Mouse (Mus musculus): ENCODE results near the gene Kalrn.

Gene Kalrn

DNA sequence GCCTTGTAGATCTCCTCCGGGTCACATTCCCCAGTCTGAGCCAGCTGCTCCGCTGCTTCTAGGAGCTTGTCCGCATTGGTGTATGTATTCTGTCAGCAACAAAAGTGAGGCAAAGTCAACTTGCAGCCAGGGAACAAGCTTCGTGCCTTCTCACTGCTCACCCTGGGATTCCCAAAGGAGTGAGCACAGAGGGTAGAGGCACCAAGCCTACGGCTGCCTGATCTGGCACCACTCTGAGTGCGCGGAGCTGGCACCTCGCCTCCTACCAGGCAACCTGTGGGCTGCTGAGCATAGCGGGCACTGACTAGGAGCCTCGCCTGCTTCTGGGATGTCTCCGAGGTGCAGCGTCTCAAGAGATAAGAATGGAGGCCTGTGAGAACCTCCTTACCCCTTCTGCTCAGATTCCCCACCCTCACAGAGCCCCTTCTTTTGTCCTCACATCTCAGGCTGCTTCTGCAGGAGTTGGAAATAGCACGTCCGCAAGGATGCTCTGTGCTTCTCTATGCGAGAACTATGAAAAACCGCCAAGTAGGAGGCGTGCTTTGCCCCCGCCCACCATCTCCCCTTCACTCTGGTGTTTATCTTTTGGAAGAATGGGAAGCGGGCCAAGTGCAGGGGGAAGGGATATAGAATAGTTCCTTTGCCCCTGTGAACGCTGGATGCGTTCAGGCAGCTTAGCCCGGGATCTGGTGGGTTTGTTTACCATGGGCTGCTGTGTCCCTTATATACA lies 310.4 kb downstream of the Kalrn start:
- in situ Hi-C loops (cut with MboI; ENCODE audit: low pct_unique_long_range_greater_than_20kb in 1 of 2, low sequenced_read_pairs in 2 of 2, unreplicated experiment in 1 of 2) = no loop called here

DNA sequence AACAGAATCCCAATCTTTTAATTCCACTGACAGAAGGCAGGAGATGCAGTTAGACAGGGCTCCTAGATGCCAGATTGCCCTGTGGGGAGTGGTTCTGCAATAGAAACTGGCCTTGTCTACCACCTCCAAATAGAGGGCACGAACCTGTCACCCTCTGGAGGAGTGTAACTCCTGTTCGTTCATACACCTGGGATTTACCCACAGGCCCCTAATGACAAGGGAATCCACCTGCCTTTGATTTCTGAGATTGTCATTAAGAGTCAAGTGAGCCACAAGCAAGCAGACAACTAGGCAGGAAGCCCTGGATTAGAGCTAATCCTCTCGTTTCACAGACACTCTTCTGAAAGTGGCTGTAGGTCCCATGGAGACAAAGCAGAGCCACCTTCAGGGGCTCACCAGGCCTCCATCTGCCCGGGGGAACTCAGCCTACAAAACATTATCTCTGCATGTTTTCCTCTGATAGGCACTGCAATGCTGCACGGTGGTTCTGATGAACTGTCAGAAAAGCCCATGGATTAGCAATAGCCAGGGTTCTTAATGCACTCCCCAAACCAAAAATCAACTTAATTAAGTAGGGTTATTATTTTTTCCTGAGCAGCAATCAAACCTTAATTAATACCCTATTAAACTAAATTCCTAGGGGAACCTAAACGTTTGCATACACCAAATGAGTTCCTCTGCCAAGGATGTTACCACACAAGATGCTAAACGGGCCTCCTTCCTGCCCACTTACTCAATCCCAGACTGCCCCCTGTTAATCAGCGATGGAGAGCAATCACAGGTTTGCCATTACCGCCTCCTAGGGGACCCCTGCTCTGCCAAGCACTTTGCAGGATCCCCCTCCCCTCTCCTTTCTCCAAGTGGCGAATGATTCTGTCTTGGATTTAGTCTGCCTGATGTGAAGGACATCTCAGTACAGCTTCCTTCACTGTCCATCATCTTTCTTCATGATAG lies 312.1 kb downstream of the Kalrn start:
- in situ Hi-C loops (cut with MboI; ENCODE audit: low pct_unique_long_range_greater_than_20kb in 1 of 2, low sequenced_read_pairs in 2 of 2, unreplicated experiment in 1 of 2) = no loop called here

DNA sequence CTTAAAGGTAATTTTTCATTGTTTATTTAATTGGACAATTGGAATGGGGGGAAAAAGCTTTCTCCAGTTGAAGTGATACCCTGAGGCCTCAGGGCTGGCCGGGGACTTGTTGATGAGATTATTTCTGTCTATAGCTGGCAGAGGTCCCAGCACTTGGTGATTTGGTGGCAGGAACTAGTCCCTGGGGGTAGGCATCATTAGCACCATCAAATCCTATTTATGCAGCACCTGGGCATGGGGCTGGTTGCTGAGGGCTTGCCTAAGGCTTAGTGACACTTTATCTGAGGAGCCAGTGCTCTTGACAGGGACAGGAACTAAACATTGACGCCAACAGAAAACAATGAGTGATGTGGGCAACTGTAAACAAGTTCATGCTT lies 318.7 kb downstream of the Kalrn start:
- in situ Hi-C loops (cut with MboI; ENCODE audit: low pct_unique_long_range_greater_than_20kb in 1 of 2, low sequenced_read_pairs in 2 of 2, unreplicated experiment in 1 of 2) = no loop called here

DNA sequence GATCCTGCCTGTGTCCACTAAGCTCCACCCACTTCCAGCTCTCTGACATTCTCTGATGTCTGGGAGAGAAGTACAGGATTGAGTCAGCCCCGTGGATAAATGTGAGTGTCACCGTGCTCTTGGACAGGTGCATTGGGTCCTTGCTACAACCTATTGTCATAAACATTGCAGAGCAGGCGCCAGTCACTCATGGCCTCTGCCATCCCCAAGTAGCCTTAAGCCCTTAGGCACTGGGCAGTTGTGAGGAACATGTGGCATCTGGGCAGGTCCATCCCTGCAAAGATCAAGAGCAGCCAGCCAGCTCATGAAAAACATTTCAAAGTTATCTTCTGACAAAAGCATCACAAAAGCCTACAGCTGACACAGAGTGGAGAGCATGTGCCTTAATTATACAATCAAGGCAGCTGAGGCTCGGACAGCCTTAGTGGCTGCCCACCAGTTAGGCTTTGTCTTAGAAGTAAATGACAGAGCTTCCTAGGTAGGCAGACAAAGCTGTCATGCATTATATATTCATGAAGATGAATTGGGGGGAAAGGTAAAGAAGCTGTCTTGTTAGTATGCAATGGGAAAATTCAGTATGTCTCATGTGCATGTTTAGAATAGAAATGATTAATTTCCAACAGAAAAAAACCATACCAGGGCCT lies 319.2 kb downstream of the Kalrn start:
- in situ Hi-C loops (cut with MboI; ENCODE audit: low pct_unique_long_range_greater_than_20kb in 1 of 2, low sequenced_read_pairs in 2 of 2, unreplicated experiment in 1 of 2) = no loop called here

DNA sequence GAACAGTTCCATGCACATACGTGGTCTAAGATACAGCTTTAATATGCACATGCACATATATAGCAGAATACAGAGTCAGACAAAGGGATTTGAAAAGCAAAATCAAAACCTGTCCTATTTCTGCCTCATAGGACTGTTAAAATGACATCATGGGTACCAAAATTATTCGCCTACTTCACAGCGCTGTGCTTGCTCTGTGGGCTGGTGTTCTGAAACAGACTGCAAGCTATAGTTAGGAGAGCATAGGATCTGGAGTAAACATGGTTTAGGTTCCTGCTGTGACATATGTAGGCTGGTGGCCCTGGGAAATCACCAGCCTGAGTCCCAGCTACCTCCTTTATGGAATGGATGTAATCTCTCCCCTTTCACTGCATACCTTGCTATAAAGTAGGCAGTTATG lies 320.7 kb downstream of the Kalrn start:
- in situ Hi-C loops (cut with MboI; ENCODE audit: low pct_unique_long_range_greater_than_20kb in 1 of 2, low sequenced_read_pairs in 2 of 2, unreplicated experiment in 1 of 2) = no loop called here

DNA sequence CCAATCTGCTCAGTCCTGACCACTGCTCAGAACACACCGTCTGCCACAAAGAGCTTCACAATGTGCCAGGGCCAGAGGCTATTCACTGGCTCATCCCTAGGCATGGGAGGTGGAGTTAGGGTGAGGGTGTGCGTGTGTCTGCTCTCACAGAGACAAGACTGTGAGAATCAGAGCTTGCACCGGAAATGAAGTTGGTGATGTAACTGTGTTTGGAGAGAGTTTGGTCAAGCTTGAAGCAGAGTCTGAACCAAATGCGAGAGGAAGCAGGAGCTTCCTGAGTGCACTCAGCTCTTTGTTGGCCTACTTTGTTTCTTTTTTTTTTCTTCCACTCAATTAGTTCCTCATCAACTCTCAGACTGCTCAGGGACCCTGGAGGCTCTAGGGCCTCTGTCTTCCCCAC lies 325.1 kb downstream of the Kalrn start:
- in situ Hi-C loops (cut with MboI; ENCODE audit: low pct_unique_long_range_greater_than_20kb in 1 of 2, low sequenced_read_pairs in 2 of 2, unreplicated experiment in 1 of 2) = no loop called here

DNA sequence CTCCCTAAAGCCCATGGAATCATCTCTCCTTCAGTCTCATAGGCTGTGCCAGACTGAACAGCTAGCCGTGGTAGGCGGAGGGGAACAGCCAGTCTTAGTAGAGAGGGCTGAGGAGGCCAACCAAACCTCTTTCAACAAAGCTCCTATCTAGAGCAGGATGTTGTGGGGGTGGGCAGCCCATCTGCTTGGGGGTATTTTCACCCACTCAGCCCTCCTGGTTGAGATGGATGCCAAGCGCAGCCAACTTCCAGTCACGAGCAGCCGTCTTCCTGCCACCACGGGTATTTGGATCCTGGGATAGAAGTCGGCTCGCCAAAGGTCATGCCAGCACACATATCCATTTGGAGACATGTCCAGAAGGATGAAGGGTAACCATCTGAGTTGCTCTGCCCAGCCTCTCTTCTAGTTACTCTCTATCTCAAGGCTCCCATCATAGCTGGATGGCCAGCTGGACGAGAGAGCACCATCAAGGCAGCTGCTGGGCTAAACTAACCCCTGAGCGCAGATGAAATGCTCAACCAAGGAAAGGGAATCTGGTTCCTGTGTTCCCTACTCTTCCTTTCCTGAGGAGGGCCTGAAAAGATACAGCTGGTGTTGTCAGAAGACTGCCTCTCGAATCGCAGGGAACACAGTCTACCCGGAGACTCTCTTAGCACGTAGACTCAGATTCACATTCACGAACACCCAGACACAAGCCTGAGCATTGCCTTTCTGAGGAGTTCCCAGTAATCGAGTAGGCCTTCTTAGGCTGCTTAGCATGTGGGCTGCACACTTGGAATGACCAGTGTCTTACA lies 331.2 kb downstream of the Kalrn start:
- in situ Hi-C loops (cut with MboI; ENCODE audit: low pct_unique_long_range_greater_than_20kb in 1 of 2, low sequenced_read_pairs in 2 of 2, unreplicated experiment in 1 of 2) = no loop called here

DNA sequence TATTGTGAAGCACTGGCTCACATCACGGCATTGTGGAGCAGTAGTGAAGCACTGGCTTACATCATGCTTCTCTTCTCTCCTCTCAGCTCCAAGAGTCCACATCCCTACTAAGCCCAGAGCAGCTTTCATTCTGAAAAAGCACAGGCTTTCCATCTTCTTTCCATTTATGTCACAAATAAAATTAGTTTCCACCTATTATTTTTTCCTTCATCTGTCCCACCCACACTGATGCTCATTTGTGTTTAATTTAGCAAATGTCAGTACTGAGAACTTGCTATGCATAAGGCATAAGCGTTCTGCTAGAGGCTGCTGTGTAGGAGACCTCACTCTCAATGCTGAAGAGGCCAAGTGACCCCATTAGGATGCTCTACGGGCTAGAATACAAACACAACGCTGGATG lies 333.7 kb downstream of the Kalrn start:
- in situ Hi-C loops (cut with MboI; ENCODE audit: low pct_unique_long_range_greater_than_20kb in 1 of 2, low sequenced_read_pairs in 2 of 2, unreplicated experiment in 1 of 2) = no loop called here

DNA sequence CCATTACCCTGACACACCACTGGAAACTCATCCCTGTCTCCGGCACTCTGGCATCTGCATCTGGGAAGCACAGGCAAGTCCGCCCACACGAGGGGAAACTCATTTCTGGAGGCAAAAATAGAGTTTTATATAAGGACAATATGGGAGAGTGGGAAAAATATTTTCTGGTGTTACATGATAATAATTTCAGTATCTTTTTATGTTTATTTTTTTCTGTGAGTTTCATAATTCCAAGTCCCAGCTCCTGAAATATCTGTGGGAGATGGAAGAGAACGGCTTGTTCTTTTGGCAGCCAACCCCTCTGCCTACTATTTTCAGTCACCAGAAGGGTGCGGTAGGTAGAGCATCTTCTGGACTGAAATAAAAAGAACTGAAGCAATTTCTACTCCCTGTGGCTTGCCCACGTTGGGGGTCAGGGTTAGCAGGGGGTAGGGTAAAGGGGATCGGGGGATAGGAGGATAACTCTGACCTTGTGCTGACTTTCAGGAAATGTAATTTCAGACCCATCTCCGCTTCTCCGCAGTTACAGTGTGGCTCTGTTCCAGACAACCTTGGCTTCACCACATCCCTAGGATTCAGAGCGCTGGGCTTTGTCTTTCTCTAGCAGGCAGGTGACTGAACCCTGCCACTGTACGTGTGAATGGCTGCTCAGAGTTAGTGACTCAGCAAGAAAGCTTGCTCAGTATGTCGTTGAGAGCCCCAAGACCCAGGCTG lies 336.3 kb downstream of the Kalrn start:
- in situ Hi-C loops (cut with MboI; ENCODE audit: low pct_unique_long_range_greater_than_20kb in 1 of 2, low sequenced_read_pairs in 2 of 2, unreplicated experiment in 1 of 2) = no loop called here

DNA sequence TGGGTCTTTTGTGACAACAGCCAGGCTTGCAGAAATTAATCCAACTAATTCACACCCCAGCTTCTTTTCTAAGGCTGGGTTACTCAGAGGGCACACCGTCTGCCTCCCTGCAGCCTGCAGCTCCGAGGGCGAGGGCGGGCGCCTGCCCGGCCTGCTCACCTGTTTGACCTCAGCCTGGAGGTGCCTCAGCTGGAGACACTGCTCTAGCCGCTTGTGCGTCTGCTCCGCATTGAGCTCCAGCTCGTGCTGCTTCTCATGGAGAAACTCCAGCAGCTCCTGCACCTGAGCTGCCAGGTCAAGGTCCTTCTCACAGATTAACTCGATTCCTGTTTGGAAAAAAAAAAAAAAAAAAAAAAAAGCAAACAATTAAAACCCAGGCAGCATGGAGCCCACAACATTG lies 338.2 kb downstream of the Kalrn start:
- in situ Hi-C loops (cut with MboI; ENCODE audit: low pct_unique_long_range_greater_than_20kb in 1 of 2, low sequenced_read_pairs in 2 of 2, unreplicated experiment in 1 of 2) = no loop called here

DNA sequence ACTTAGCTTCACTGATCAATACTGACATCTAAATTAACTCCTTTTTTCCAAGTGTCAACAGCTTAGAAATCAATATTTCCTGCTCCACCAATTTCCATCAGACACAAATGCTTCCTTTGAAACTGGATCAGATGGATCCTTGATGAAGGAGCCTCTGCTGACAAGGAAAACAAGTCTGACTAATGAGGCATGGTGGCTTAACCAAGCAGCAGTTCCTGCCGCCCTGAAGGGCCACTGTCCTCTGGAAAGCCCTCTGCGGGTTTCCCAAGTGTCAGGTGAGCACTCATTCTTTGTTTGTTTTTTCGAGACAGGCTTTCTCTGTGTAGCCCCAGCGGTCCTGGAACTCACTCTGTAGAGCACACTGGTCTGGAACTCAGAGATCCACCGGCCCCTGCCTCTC lies 341.4 kb downstream of the Kalrn start:
- in situ Hi-C loops (cut with MboI; ENCODE audit: low pct_unique_long_range_greater_than_20kb in 1 of 2, low sequenced_read_pairs in 2 of 2, unreplicated experiment in 1 of 2) = no loop called here

DNA sequence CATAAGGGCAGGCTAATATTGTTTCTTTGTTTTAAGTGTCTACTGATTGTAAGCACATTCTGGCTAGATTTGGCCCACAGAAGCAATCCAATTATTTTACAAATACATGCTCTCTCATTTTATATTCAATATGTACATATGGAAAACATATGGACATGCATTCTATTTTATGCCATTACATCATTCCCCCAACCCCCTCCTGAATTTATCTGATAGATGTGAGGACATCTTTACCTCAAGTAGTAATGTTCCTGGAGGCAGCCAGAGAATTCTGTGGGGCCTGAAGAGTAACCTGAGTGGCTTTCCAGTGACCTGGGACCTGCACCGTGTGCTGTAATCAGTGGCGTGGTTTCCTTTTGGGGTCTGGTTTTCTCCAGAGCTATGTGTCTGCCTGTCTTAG lies 342.2 kb downstream of the Kalrn start:
- in situ Hi-C loops (cut with MboI; ENCODE audit: low pct_unique_long_range_greater_than_20kb in 1 of 2, low sequenced_read_pairs in 2 of 2, unreplicated experiment in 1 of 2) = no loop called here

DNA sequence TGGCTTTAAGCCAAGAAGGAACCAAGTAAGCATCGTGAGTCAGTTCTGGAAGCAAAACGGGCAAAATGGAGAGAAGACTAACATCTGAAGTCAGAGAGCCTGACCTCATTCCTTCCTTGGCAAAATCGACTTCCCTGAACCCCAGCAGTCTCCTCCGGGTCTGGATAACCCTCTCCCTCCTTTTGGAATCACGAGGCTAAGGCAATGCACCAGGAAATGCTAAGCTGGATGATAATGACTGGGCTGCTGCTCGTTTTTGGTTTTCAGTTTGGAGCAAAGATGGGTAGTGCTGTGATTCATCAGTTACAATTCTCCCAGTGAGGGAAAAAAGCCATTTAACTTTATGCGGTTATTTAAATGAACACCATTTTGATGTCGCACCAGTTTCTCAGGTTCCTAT lies 344.0 kb downstream of the Kalrn start:
- in situ Hi-C loops (cut with MboI; ENCODE audit: low pct_unique_long_range_greater_than_20kb in 1 of 2, low sequenced_read_pairs in 2 of 2, unreplicated experiment in 1 of 2) = no loop called here

DNA sequence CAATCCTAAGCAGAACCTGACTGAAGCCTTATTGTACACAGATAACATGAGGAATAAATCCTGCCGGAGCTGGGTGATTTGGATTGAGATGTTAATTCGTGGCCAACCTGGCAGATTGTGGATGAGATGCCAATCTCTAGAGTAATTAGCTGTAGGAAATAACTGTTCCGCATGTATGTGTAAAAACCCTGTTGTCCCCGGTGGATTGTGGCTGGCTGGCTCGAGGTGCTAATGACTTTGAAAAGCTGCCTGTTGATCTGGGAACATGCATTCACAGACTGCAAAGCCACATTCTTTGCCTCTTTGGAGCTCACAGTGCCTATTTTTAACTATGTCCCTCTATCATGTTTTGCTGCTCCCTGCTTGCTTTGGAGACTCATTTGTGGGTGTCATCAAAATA lies 344.7 kb downstream of the Kalrn start:
- in situ Hi-C loops (cut with MboI; ENCODE audit: low pct_unique_long_range_greater_than_20kb in 1 of 2, low sequenced_read_pairs in 2 of 2, unreplicated experiment in 1 of 2) = no loop called here

DNA sequence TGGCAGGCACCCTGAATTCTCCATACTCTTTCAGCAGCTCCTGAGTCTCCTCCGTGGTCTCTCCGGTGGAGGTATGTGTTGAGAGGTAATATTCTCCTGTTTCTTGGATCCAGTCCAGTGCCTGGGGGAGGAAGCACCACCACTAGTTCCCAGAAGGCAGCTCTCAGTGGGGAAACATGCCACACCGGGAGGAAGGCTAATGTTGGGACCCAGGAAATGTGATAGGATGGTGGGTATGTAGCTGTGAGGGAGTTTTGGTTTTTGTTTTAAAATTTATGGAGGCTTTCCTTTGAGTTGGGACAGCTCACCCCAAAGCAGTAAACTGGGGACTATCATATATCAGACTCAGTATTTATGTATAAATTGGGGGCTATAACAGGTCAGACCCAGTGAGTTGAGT lies 361.2 kb downstream of the Kalrn start:
- in situ Hi-C loops (cut with MboI; ENCODE audit: low pct_unique_long_range_greater_than_20kb in 1 of 2, low sequenced_read_pairs in 2 of 2, unreplicated experiment in 1 of 2) = no loop called here

DNA sequence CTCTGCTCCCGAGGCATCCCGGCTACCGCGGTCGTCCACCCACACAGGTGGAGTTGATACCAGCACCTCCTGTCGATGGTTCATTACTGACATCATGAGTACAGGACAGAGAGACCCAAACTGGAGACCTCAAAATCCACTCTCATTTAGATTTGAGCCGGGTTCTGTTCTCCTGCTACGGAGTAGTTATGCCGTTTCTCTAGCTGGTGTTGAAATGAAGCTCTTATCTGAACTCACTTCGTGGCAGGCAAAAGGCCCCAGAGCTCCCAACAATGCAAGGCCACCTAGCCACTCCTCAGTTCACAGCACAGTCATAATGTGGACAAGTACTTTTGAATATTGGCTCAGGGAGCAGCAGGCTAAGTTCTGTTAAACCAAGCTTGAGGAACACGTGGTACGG lies 362.1 kb downstream of the Kalrn start:
- in situ Hi-C loops (cut with MboI; ENCODE audit: low pct_unique_long_range_greater_than_20kb in 1 of 2, low sequenced_read_pairs in 2 of 2, unreplicated experiment in 1 of 2) = no loop called here

DNA sequence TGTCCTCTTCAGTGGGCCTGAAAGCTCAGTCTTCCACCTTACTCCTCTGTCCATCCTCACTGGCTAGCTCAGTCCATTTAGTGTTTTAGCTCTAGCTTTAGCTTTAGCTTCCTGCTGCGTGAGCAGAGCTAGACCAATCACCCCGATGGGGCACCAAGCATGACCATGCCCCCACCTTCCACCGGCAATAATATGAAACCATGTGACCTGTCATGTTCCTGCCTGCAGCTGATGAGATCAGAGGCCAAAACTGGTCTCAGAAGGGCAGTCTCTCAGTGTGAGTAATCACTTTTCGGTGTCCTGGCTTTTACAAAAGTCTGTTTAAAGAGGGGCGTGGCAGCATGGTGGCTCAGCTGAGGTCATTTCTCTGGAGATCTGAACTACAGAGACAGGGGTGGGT lies 364.6 kb downstream of the Kalrn start:
- in situ Hi-C loops (cut with MboI; ENCODE audit: low pct_unique_long_range_greater_than_20kb in 1 of 2, low sequenced_read_pairs in 2 of 2, unreplicated experiment in 1 of 2) = no loop called here

DNA sequence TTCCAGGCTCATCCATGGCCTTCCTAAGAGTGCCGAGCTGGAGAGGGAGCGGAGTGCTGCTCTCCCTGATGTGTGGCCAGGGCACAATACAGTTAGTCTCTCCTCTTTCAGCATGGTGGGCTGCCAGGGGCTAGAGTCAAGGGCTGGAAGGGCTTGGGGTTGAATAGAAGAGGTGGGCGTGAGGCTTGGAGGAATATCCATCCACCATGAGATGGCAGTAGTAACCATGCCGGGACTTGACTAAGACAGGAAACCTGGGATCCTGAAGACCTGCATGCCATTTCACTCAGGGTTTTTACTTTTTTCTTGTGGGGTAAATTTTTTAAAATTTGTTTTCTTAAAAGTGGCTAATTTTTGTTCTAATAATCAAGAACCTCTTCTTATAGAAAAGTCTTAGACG lies 365.4 kb downstream of the Kalrn start:
- in situ Hi-C loops (cut with MboI; ENCODE audit: low pct_unique_long_range_greater_than_20kb in 1 of 2, low sequenced_read_pairs in 2 of 2, unreplicated experiment in 1 of 2) = no loop called here

Measured in mouse embryonic stem cell (cell line).